In the genomic region with DNA sequence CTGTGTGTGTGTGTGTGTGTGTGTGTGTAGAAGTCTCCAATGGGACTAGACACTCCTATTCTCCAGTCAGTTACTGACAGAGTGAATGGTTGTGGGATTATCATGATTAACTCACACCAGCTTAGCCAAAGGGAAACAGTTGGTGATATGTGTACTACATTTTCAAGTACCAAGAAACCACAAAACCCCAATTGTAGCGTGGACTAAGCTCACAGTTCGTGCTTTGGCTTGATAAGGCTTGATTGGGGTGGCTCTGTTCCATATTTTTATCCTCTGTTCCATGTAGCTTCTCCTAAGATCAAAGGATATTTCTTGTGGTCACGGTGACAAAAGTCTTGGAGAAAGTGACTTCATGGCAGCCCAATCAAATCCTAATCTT, we compare ENCODE assay signal across 34 mouse cellular contexts. TPM values are rescaled to one million over a fixed set of nuclear protein-coding genes. Genes with fewer than 3 reads are reported as not detected.
A peak's percentile ranks its signal among the peaks of the same experiment; 100 is the strongest.
DNase-seq lines count a peak whose midpoint lies in the region; ATAC-seq and TF ChIP-seq lines count a peak whose summit lies in the region.
"Had no signal": no experiment of that assay in that cellular context is flagged by ENCODE, and none has a peak within 500 bp of the region (broad histone marks: within the 10 kb centered on the region; RNA-seq: fewer than 3 reads in every experiment).

No protein-coding gene starts in this region.

- WGBS in liver, embryonic 14.5 days (ENCODE audit: insufficient replicate concordance): 7% methylated on average over 3 of the region's 3 CpGs

- no peak for TF ChIP-seq CTCF in liver, embryonic 14.5 days (IDR thresholded peaks at IDR 0.05; ENCODE audit: low read depth)
- TF ChIP-seq CTCF in CH12.LX (conservative IDR thresholded peaks at IDR 0.05 in 1 of 2, IDR thresholded peaks at IDR 0.05 in 1 of 2; ENCODE audit: low read depth in 2 of 2, low read length in 2 of 2) (no peak), MEL (IDR thresholded peaks at IDR 0.05 in 2 of 3, conservative IDR thresholded peaks at IDR 0.05 in 1 of 3; ENCODE audit: control insufficient read depth in 1 of 3, insufficient read depth in 1 of 3, low read depth in 2 of 3, low read length in 3 of 3, poor library complexity in 1 of 3, severe bottlenecking in 1 of 3) (no peak)

- H3K27me3 ChIP-seq in liver, embryonic 14.5 days (ENCODE audit: control insufficient read depth, insufficient read depth, low read length): no peaks in the 10 kb centered on the region
- H3K27me3 ChIP-seq in CH12.LX (replicated peaks): no peaks in the 10 kb centered on the region
- no peaks in the 10 kb centered on the region for H3K27me3 ChIP-seq in MEL (ENCODE audit: control insufficient read depth in 1 of 2, insufficient read depth in 2 of 2, low read length in 2 of 2)
- H3K27me3 ChIP-seq: embryonic facial prominence, embryonic 15.5 days; hindbrain, embryonic 15.5 days; intestine, embryonic 15.5 days; liver, embryonic 13.5 days; midbrain, embryonic 15.5 days; neural tube, embryonic 12.5 days had no signal

- TF ChIP-seq RAD21 in CH12.LX (IDR thresholded peaks at IDR 0.05; ENCODE audit: low read depth, low read length): no peak
- TF ChIP-seq RAD21 in MEL (IDR thresholded peaks at IDR 0.05; ENCODE audit: low read depth, low read length): no peak

- in situ Hi-C loops in CH12.LX (cut with MboI; ENCODE audit: low pct_ligation_motif_present, low pct_unique_long_range_greater_than_20kb, low sequenced_read_pairs): no loop called here

- H3K4me1 ChIP-seq in liver, embryonic 14.5 days (replicated peaks; ENCODE audit: control insufficient read depth in 2 of 2, insufficient read depth in 2 of 2, low read length in 1 of 2): peaks cover 0 to 15% of the 10 kb centered on the region in 2 experiments; a peak in 2 of 4 replicates
- H3K4me1 ChIP-seq in CH12.LX (ENCODE audit: control insufficient read depth in 1 of 2, insufficient read depth in 2 of 2) (peaks cover 16 to 37% of the 10 kb centered on the region in 2 experiments), MEL (ENCODE audit: control insufficient read depth in 1 of 2, insufficient read depth in 2 of 2, low read length in 2 of 2) (peaks cover 6 to 24% of the 10 kb centered on the region in 2 experiments; a peak in 3 of 4 replicates)
- H3K4me1 ChIP-seq: embryonic facial prominence, embryonic 15.5 days; hindbrain, embryonic 15.5 days; intestine, embryonic 15.5 days; midbrain, embryonic 15.5 days; neural tube, embryonic 12.5 days had no signal

- dilution Hi-C loops in CH12.LX (cut with MboI; ENCODE audit: extremely low pct_ligation_motif_present, extremely low pct_unique_long_range_greater_than_20kb, low sequenced_read_pairs): no loop called here

- no peaks in the 10 kb centered on the region for H3K9me3 ChIP-seq in liver, embryonic 14.5 days (ENCODE audit: control insufficient read depth, low read length)
- H3K9me3 ChIP-seq in CH12.LX (replicated peaks; ENCODE audit: low read length) (peaks cover 3% of the 10 kb centered on the region), MEL (replicated peaks; ENCODE audit: insufficient read depth, low read length) (no peaks in the 10 kb centered on the region)
- H3K9me3 ChIP-seq: embryonic facial prominence, embryonic 10.5 days; embryonic facial prominence, embryonic 15.5 days; hindbrain, embryonic 15.5 days; intestine, embryonic 15.5 days; liver, embryonic 13.5 days; midbrain, embryonic 15.5 days; neural tube, embryonic 12.5 days had no signal

- no peak overlapping the region for H3K27ac ChIP-seq in liver, embryonic 14.5 days
- H3K27ac ChIP-seq in CH12.LX (ENCODE audit: insufficient read depth, low read depth) (no peak overlapping the region), MEL (ENCODE audit: control insufficient read depth, low read depth, low read length) (peak overlapping the region; percentile 3; the same call in 1 of the 2 replicates)
- H3K27ac ChIP-seq: embryonic facial prominence, embryonic 10.5 days; embryonic facial prominence, embryonic 15.5 days; hindbrain, embryonic 15.5 days; intestine, embryonic 15.5 days; kidney, postnatal 0 days; liver, embryonic 13.5 days; macrophage; midbrain, embryonic 15.5 days; neural tube, embryonic 12.5 days had no signal

- ATAC-seq in liver, embryonic 14.5 days (ENCODE audit: insufficient read depth): no peak; the same call in 1 of the 2 replicates
- peak; percentile 72 for ATAC-seq in megakaryocyte-erythroid progenitor cell, adult 5-6 weeks (replicated peaks; ENCODE audit: low FRiP score, low TSS enrichment, poor library complexity, severe bottlenecking)
- ATAC-seq: activated CD4-positive, CD25-positive, alpha-beta regulatory T cell, adult 4 months; forebrain, embryonic 14.5 days; intestine, embryonic 15.5 days; midbrain, embryonic 15.5 days had no signal

- TF ChIP-seq POLR2A in CH12.LX (IDR thresholded peaks at IDR 0.05; ENCODE audit: low read depth, low read length) (no peak), MEL (IDR thresholded peaks at IDR 0.05; ENCODE audit: control insufficient read depth in 1 of 2, insufficient read depth in 1 of 2, low read depth in 1 of 2, low read length in 2 of 2, poor library complexity in 1 of 2) (no peak)

- no peak overlapping the region for H3K4me2 ChIP-seq in liver, embryonic 14.5 days (ENCODE audit: low read depth)
- peak overlapping the region; percentile 82 for H3K4me2 ChIP-seq in CH12.LX (ENCODE audit: insufficient read depth, low read depth, poor library complexity, severe bottlenecking)
- H3K4me2 ChIP-seq: embryonic facial prominence, embryonic 15.5 days; heart, embryonic 11.5 days; hindbrain, embryonic 15.5 days; intestine, embryonic 15.5 days; liver, embryonic 13.5 days; midbrain, embryonic 15.5 days; neural tube, embryonic 12.5 days had no signal

- TF ChIP-seq EP300 in liver, embryonic 14.5 days (IDR thresholded peaks at IDR 0.05; ENCODE audit: low read depth): peak; percentile 13; the same call in 1 of the 2 replicates
- TF ChIP-seq EP300 in CH12.LX (IDR thresholded peaks at IDR 0.05; ENCODE audit: low read length) (no peak), MEL (IDR thresholded peaks at IDR 0.05; ENCODE audit: low read depth in 1 of 2, low read length in 2 of 2) (peak; percentile 90 to 94)

- H3K79me2 ChIP-seq in CH12.LX (replicated peaks; ENCODE audit: control insufficient read depth, extremely low read depth, insufficient read depth, poor library complexity, severe bottlenecking) (no peaks in the 10 kb centered on the region), MEL (ENCODE audit: control insufficient read depth, insufficient read depth, low read length, poor library complexity) (no peaks in the 10 kb centered on the region)

- H3K9ac ChIP-seq in liver, embryonic 14.5 days (replicated peaks): no peak overlapping the region
- H3K9ac ChIP-seq in CH12.LX (ENCODE audit: insufficient read depth, low read depth) (no peak overlapping the region), MEL (ENCODE audit: control insufficient read depth, low read depth, low read length, poor library complexity, severe bottlenecking) (no peak overlapping the region)
- H3K9ac ChIP-seq: embryonic facial prominence, embryonic 15.5 days; hindbrain, embryonic 15.5 days; intestine, embryonic 15.5 days; liver, embryonic 13.5 days; midbrain, embryonic 15.5 days; neural tube, embryonic 12.5 days had no signal

- H3K4me3 ChIP-seq in liver, embryonic 14.5 days (ENCODE audit: insufficient read depth in 1 of 2, low read depth in 2 of 2, low read length in 2 of 2): no peak overlapping the region
- H3K4me3 ChIP-seq in CH12.LX (replicated peaks in 1 of 3; ENCODE audit: low read depth in 2 of 3, low read length in 2 of 3, poor library complexity in 1 of 3) (no peak overlapping the region), MEL (ENCODE audit: control insufficient read depth in 1 of 2, insufficient read depth in 1 of 2, low read depth in 2 of 2, low read length in 2 of 2) (no peak overlapping the region)
- H3K4me3 ChIP-seq: embryonic facial prominence, embryonic 10.5 days; embryonic facial prominence, embryonic 15.5 days; hindbrain, embryonic 15.5 days; intestine, embryonic 15.5 days; liver, embryonic 13.5 days; midbrain, embryonic 15.5 days; myocyte; neural tube, embryonic 12.5 days had no signal

- no peak for DNase-seq in liver, embryonic 14.5 days (ENCODE audit: low read depth in 3 of 3, low spot score in 3 of 3)
- no peak for DNase-seq in liver
- DNase-seq in CH12.LX (ENCODE audit: extremely low read depth): no peak
- DNase-seq in MEL (ENCODE audit: low read depth, low spot score): peak; percentile 84
- no peak for DNase-seq in ovary, postnatal 14 days (ENCODE audit: low spot score)
- DNase-seq: adrenal gland, adult 2 months; adrenal gland, postnatal 36 days; cerebellum, adult 2 months; cerebellum, postnatal 14 days; gastrocnemius, postnatal 25 days; heart, adult 18-20 months; heart, postnatal 4 days; kidney, adult 8-10 months; kidney, postnatal 4 days; layer of hippocampus, postnatal 36 days; left cerebral cortex, postnatal 4 days; liver, embryonic 13.5 days; lung, adult 2 months; lung, postnatal 10 days; right cerebral cortex, postnatal 4 days; thymus, postnatal 4 days had no signal

- no peaks in the 10 kb centered on the region for H3K36me3 ChIP-seq in liver, embryonic 14.5 days (replicated peaks; ENCODE audit: control insufficient read depth, insufficient read depth, low read depth)
- H3K36me3 ChIP-seq in CH12.LX (replicated peaks in 1 of 2; ENCODE audit: control insufficient read depth in 1 of 2, insufficient read depth in 1 of 2, low read length in 1 of 2) (no peaks in the 10 kb centered on the region), MEL (ENCODE audit: control insufficient read depth in 1 of 2, insufficient read depth in 2 of 2, low read length in 2 of 2) (peaks cover 0 to 19% of the 10 kb centered on the region in 2 experiments; a peak in 2 of 4 replicates)
- H3K36me3 ChIP-seq: embryonic facial prominence, embryonic 10.5 days; embryonic facial prominence, embryonic 15.5 days; hindbrain, embryonic 15.5 days; intestine, embryonic 15.5 days; liver, embryonic 13.5 days; midbrain, embryonic 15.5 days; neural tube, embryonic 12.5 days had no signal

TF ChIP-seq in CH12.LX, 34 proteins besides CTCF, POLR2A, EP300 and RAD21 (continues in another document):
- no peak for TF ChIP-seq ZKSCAN1 (IDR thresholded peaks at IDR 0.05; ENCODE audit: borderline replicate concordance, low read depth, low read length)

TF ChIP-seq in MEL, 35 proteins besides CTCF, POLR2A, EP300 and RAD21 (continues in another document):
- TF ChIP-seq E2F4 (IDR thresholded peaks at IDR 0.05; ENCODE audit: borderline replicate concordance, low read depth, low read length) (no peak), MYC (IDR thresholded peaks at IDR 0.05; ENCODE audit: low read depth, low read length) (no peak)

RNA-seq across cellular contexts. Expression of gene Tab2, which starts 51.9 kb away (rescaled TPM):
- 15.1 and 18.7 TPM in 2 replicates for polyA plus RNA-seq in liver, embryonic 14.5 days (2012; rRNA removed)
- polyA plus RNA-seq in liver, embryonic 14.5 days (2014; fragmentation: Nextera tagmentation; extraction: Ambion mirVana): 10.8 and 11.1 TPM in 2 replicates
- total RNA-seq in CH12.LX (2012; rRNA removed) (12.7 and 13.7 TPM in 2 replicates), CH12.LX (2014; rRNA removed) (30.4 and 30.9 TPM in 2 replicates), MEL (2012; rRNA removed) (21.6 and 24.4 TPM in 2 replicates)
- polyA plus RNA-seq in CH12.LX (2012; ENCODE audit: insufficient read length, low read depth) (34.1 and 43.5 TPM in 2 replicates), MEL (2012; ENCODE audit: insufficient read depth in 1 of 2, insufficient read length in 2 of 2, low read depth in 1 of 2, low replicate concordance in 2 of 2, missing spikeins in 1 of 2) (100 to 1,000 TPM in 1 of 2 experiments, 10 to 100 TPM in 1; 70.5 to 101 TPM)
- 61.1 and 115 TPM in 2 replicates for total RNA-seq in megakaryocyte-erythroid progenitor cell, adult 5-6 weeks (2014; fragmentation: Nextera tagmentation)
- total RNA-seq in megakaryocyte-erythroid progenitor cell, adult 5-6 weeks (2017): 53.7 and 59.2 TPM in 2 replicates
